Mouse (Mus musculus) left cerebral cortex, postnatal 10 days (tissue): Measurements from ENCODE around the gene Mad1l1. TPM values are rescaled to one million over a fixed set of nuclear protein-coding genes. Genes with fewer than 3 reads are reported as not detected.
"Not testable (repeated sequence)": the region's sequence is repeated elsewhere in the genome, so short reads cannot be mapped to it uniquely, and the experiment has no call there.

Experiments used
- DNase-seq, 2 experiments: peaks; one replicate each; pipeline ENCODE4 v3.0.0; 2021 to 2022; ENCODE audit warnings: low spot score in 2 of 2, mixed read lengths in 1 of 2; ENCODE audit errors: extremely low spot score in 1 of 2
- intact Hi-C: fragments of 180-260 bp; cut with DNase I; formaldehyde crosslinking; loops from one replicate; pipeline ENCODE4 v1.15.1; 2025
- total RNA-seq, 2 experiments: library from RNA; stranded (reverse); gene quantifications; 2 replicates each; pipeline ENCODE4 v1.2.3; 2021

Gene Mad1l1
- 10 to 100 TPM; 23.8 to 24.4 TPM for total RNA-seq

DNA sequence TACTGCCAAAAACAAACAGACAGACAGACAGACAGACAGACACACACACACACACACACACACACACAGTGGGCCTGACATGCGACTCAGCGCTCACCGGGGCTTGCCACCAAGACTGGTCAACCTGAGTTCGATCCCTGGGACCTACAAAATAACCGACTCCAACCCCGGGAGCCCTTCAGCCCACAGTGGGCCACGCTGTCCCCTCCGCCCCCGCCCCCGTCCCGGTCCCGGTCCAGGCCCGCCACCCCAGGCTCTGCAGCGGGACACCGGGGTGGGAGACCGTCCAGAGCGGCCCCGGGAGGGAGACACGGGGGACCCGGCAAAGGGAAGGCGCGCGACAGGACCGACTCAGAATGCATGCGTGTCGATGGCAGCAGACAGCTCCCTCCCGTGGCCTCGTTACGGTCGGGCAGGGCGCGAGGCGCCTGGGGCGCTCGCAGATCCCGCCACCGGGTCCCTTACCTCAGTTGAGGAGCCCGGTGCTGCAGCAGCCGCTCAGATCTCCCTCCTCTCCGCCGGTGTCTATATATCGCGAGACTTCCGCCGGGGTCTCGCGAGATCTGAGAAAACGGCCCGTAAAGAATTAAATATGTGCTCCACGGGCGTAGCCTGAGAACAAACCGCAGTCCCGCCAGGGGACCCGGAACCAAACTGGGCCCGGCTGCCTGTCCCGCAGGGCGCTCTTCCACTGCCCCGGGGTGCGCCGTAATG is at the start of gene Mad1l1, which contains the start of gene Nudt1:
Mad1l1 (minus strand) TSS at position 511 of the 714 bp plus-strand sequence.
Nudt1 (plus strand) TSS at position 615 of the 714 bp plus-strand sequence.
- intact Hi-C loops, result no loop called here
- DNase-seq, result peak; percentile 89 to 93

DNA sequence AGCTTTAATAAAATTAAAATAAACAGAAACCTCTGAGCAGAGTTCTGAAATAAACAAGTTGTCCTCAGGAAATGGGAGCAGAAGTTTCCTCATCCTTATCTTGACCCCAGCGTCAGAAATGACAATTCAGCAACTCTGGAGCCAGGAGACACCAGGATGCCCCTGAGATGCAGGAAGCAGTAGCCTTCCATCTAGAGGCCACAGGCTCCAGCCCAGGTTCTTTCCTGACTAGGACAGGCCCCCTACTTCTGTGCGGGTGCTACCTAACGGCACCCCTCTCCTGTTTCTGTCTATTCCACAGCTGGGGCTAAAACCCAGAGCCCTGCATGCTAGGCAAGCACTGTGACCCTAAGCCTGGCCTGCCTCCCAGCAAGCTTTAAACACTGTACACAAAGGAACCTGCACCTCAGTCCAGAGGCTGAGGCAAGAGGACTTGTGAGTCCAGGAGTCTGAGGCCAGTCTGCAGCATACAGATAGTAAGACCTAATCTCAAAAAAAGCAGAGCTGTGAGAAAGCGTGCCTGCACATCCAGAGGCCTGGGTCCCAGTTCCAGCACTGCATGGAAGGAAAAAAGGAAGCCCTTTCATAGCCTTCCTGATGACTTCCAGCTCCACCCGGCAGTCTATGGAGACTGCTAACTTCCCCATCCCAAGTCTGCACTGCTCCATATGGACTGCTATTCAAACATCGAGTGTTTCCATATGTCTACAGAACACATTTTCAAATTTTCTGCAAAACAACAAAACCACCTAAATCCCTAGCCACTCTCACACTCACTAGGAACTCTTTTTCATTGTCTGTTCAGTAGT is 49.3 kb upstream of the Mad1l1 start:
- no peak for DNase-seq
- intact Hi-C loops, result no loop called here

DNA sequence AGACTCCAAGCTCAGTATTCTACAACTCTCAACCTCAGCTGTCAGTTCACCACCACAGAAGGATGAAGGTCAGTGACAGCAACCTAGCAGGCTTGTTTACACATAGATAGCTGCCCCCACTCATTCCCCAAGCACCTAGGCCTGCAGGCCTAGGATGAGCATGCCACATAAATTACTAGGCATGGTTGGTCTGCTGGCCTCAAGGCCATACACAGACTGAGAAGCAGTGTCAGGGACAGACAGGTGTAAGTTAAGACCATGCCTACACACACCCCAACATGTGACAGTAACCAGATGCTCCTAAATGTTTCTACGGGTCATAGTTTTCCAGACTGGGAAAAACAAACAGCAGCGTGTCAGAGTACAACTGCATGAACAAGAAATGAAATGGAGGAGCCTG is 48.1 kb upstream of the Mad1l1 start:
- intact Hi-C loops, result no loop called here
- no peak for DNase-seq

GRCm38 (mm10) chr5:140368926-140369325 is 47.6 kb upstream of the Mad1l1 start:
- intact Hi-C loops, result no loop called here
- DNase-seq, result no peak

- intact Hi-C loops, DNase-seq: not testable (repeated sequence)
These were observed 46.8 kb upstream of the Mad1l1 start for GRCm38 (mm10) chr5:140368126-140368525.

- DNase-seq, result no peak
- intact Hi-C loops, result no loop called here
These were observed 43.1 kb upstream of the Mad1l1 start for GRCm38 (mm10) chr5:140364415-140364814.

DNA sequence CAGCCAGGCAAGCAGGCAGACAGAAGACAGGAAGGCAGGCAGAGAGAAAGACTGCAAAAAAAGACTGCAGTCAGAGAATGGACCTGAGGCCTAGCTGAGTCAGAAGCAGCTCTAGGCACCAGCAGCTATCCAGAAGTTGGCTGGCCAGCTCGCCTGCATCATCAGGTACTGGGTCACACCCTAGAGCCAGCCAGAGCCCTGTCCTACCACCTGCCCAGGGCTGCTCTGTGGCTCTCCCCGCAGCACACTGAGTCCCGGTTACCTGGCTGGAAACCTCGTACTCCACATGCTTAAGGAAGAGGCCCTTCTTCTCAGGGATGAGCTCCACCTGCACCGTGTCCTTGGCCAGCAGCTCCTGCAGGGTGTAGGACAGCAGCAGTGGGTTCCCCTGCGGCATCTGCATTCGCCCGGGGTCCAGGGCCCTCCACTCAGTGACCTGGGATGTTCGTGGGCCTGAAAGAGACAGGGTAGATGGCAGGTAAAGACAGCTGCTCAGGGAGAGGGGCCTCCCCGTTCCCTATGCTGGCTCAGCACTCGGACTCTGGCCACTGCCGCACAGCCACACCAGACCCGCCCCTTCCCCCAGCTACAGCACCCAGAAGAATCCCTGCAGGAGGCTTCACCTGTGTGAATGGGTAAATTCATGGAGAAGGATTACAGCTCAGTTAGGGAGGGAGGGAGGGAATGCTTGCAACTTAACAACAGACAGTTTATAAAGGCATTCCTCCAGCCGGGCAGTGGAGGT is 38.8 kb upstream of the Mad1l1 start:
- intact Hi-C loops, result no loop called here
- no peak for DNase-seq

DNA sequence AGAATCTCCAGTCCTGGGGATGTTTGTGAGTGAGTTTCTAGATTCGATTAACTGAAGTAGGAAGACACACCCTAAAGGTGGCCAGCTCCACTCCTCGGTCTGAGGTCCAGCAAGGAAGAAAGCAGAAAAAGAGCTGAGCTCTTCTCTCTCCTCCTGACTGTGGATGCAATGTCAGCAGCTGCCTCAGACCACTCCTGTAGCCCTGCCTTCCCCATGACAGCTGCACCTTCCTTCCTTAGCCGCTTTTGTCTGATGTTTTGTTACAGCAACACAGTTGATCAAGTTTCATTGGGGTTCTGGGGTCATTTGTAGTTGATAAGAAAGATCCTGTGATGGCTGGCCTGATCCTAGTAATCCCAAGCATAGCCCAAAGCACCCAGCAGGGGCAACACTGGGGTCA is 36.1 kb upstream of the Mad1l1 start:
- DNase-seq, result no peak

DNA sequence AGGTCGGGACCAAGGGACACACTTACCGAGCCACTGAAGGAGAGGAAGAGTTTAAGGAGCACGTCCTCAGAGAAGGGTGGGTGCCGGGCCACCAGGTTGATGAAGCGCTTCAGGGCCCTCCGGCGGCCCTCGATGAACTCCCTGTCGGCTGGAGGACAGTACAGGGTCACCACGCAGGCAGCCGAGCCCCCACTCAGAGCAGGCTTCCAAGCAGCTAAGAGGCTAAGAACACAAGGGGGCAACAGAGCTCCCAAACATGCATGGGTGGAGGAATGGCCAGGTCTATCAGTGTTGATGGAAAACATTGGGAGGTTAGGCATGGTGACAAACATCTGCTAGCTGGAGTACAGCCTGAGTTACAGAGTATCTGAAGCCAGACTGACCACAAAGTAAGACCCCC is 34.6 kb upstream of the Mad1l1 start:
- no peak for DNase-seq
- intact Hi-C loops, result no loop called here

More for the DNA sequence above, 36.1 kb upstream of the Mad1l1 start:
- intact Hi-C loops, result no loop called here

GRCm38 (mm10) chr5:140352352-140352751 is 31.0 kb upstream of the Mad1l1 start:
- DNase-seq, result no peak

DNA sequence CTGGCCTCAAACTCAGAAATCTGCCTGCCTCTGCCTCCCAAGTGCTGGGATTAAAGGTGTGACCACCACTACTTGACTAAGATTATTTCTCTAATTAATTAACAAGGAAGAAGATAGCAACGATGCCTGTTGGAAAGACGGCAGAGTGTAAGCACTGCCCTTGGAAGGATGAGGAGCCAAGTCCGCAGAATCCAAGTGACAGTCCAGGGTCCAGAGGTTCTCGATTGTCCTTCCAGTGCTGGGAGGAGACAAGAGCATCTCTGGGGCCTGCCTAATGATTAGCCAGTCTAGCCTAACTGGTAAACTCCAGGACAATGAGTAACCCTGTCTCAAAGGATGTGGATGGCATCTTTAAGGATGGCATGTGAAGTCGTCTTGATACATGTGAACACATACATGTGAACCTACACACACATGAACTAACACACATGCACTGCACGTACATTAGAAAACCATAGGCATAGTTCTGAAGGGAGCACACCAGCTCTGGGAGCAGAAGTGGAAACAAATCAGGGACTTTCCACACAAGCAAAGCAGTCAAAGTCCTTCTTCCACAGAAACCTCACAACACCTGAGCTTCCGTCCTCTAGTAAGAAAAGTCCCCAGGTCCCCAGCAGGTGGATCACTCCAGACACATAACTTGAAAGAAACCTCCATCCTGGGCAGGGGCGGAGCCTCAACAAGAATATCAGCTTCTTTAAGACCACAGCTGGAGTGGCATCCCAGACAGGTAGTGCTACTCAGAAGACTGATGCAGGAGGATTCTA is 29.6 kb upstream of the Mad1l1 start:
- no peak for DNase-seq
- intact Hi-C loops, result no loop called here

More at GRCm38 (mm10) chr5:140352352-140352751, 31.0 kb upstream of the Mad1l1 start:
- intact Hi-C loops, result no loop called here

DNA sequence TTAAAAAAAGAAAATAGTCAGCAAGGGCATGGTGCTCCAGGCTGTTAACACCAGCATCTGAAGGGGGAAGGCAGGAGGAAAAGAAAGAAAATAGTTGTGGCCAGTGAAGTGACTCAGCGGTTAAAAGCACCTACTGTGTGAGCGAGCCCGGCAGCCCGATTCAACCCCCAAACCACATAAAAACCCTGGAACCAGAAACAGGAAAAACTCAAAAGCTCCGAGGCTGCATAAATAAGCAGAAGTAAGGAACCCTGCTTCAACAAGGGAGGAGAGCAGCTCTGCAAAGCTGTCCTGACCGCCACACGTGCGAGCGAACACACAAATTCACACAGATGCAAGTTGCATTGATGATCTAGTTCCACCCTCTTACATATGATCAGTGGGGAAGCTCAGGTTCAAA is 28.5 kb upstream of the Mad1l1 start:
- DNase-seq, result no peak
- intact Hi-C loops, result no loop called here

DNA sequence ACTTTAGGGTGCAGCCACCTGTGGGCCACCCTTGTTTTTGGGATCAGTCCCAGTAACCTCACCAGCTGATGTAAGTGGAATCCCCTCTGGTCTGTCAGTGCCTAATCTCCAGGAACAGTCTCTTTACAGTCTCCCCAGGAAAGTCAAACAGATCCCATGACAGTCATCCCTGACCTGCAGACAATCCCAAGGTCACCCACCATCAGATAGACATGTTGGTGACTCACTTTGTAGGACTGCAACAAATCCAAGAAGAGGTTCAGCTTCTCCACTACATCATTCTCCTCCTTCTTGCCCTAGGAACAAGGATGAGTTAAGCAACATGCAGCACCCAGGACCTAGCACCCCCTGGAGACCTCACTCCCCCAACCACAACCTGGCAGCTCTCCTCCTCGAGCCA is 24.7 kb upstream of the Mad1l1 start:
- no peak for DNase-seq
- intact Hi-C loops, result no loop called here

DNA sequence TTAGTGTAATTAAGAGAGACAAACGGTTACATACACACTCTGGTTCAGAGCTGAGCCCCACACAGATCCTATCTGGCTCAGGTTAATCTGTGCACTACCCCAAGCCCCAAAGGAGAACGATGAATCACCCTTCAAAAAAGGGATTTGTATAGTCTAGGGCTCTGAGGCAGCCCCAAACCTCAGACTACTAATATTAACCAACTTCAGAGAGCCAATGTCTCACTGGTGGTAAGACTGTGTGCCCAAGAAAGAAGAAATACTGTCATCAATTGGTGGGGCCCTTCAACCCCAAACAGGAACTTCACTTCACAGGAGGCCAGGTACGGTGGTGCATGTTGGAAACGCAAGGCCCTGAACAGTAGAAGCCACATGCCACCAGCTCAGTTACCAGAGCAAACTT is 23.9 kb upstream of the Mad1l1 start:
- intact Hi-C loops, result no loop called here
- DNase-seq, result no peak

DNA sequence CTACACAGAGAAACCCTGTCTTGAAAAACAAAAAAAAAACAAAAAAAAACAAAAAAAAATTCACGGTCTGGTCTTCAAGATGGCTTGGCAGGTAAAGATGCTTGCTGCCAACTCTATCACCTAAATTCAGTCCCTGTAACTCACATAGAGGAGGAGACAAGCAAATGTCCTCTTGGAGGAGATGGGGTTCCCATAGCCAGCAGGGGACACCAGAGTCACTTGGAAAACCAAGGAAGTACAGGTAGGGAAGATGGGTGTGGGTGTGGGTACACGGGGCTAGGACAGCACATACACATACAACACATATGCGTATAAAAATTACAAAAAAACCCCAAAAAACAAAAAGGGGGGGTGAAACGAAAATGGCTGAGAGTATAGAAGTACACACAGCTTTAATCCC is 21.5 kb upstream of the Mad1l1 start:
- intact Hi-C loops, result no loop called here
- DNase-seq, result no peak

- DNase-seq, result no peak
- intact Hi-C loops, result loop anchor here (5.0 to 10.0 kb wide), 2 partner anchors 47 to 505 kb away; partner anchors contain the start of gene Snx8
These were observed 18.5 kb upstream of the Mad1l1 start for GRCm38 (mm10) chr5:140339836-140340235.

GRCm38 (mm10) chr5:140338779-140339178 is 17.4 kb upstream of the Mad1l1 start:
- DNase-seq, result no peak
- intact Hi-C loops, result loop anchor here (5.0 to 10.0 kb wide), 2 partner anchors 49 to 504 kb away; partner anchors contain the start of gene Snx8

- intact Hi-C loops, result loop anchor here (5.0 to 10.0 kb wide), 2 partner anchors 51 to 502 kb away; partner anchors contain the start of gene Snx8
- DNase-seq, result no peak
These were observed 15.3 kb upstream of the Mad1l1 start for GRCm38 (mm10) chr5:140336680-140337079.
